Mouse (Mus musculus): Measurements from ENCODE around the gene Clpsl2.

DNA sequence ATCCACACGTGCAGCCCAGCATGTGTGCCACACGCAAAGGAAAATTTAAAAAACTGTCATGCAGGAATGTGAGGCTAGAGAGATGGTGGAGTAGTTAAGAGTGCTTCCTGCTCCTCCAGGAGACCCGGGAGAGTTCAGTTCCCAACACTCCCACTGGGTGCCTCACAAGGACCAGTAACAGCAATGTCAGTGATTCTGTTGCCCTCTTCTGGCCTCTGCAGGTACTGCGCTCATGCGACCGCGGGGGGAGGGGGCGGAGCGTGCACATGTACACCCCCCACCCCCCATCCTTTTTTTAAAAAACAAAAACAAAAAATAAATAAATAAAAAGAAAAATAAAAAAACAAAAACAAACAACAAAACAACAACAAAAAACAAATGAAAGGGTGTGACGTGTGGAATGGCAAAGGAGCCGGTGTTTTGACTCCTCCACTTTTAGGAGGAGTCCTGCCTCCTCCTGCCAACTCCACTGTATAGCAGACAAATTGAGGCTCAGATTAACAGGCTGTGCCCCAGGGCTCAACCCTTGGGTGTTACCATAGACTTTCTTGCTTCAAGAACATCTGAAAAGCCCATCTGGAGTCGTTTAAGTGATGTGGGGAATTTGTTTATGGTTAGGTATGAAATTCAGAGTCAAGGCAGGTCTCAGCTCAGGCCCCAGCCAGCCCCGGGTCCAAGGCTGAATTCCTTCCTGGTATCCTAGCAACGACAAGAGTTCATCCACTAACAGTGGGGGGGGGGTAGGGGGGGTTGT, 4.0 kb downstream of the Clpsl2 start:
- TF ChIP-seq CTCF (IDR thresholded peaks at IDR 0.05; ENCODE audit: extremely low read depth, insufficient read depth, low read length) (peak; percentile 90), POLR2A (IDR thresholded peaks at IDR 0.05; ENCODE audit: extremely low read depth, insufficient read depth, low read length) (no peak)
